Mouse (Mus musculus): ENCODE measurements around the gene Sipa1l1. TPM values are rescaled to one million over a fixed set of nuclear protein-coding genes. Genes with fewer than 3 reads are reported as not detected.
A peak's percentile ranks its signal among the peaks of the same experiment; 100 is the strongest.

Sipa1l1 gene
- polyA plus RNA-seq, 1 experiment from 2014 or later: 39.0 TPM

DNA sequence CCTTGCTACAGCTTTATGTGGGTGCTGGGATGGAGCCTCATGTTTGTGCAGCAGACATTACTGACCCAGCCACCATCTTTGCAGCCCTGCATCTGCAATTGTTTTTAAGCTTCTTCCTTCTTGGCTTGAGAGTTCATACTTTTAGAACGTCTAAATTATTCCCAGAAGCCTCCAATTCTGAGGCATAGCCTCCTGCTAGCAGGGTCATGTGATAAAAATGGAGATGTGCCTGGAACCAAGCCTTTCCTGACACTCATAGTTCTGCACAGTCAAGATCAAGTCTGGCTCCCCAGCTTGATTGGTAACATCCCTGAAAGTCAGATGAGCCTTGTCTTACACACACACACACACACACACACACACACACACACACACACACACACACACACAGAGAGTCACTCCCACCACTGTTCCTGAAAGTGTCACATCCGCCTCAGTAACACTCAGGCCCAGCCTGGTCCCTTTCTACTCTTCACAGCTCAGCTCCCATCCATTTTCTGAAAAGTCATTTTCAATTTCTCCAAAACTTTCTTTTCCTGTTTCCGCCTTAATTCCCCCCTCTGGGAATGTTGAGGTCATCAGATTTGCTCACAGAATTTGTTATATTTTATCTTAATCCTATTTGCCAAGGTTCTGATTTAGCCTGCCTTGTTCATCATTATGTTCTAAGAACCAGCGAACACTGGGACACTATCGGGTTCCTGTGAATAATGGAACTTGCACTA is 238.6 kb downstream of the Sipa1l1 start:
- 50% methylated on average over 5 of the region's 5 CpGs for WGBS
- no peak overlapping the region for H3K4me2 ChIP-seq
- peak overlapping the region; percentile 65 for H3K27ac ChIP-seq
- H3K27me3 ChIP-seq: no peaks in the 10 kb centered on the region
- no peak overlapping the region for H3K9ac ChIP-seq
- no peaks in the 10 kb centered on the region for H3K9me3 ChIP-seq
- no peak overlapping the region for H3K4me3 ChIP-seq
- H3K4me1 ChIP-seq: peaks cover 27% of the 10 kb centered on the region
- peaks cover 19% of the 10 kb centered on the region; the same call in 1 of the 2 replicates for H3K36me3 ChIP-seq
- no peak for ATAC-seq (ENCODE audit: insufficient number of reproducible peaks, low FRiP score, low TSS enrichment, low read depth)

GRCm38 (mm10) chr12:82408486-82408885 is 239.4 kb downstream of the Sipa1l1 start:
- H3K4me2 ChIP-seq: no peak overlapping the region
- peak overlapping the region; percentile 63 for H3K27ac ChIP-seq
- H3K4me1 ChIP-seq: peaks cover 35% of the 10 kb centered on the region
- 48% methylated on average over 6 of the region's 6 CpGs for WGBS
- H3K9ac ChIP-seq: no peak overlapping the region
- peaks cover 13% of the 10 kb centered on the region; the same call in 1 of the 2 replicates for H3K36me3 ChIP-seq
- no peaks in the 10 kb centered on the region for H3K9me3 ChIP-seq
- no peak for ATAC-seq (ENCODE audit: insufficient number of reproducible peaks, low FRiP score, low TSS enrichment, low read depth)
- no peak overlapping the region for H3K4me3 ChIP-seq
- no peaks in the 10 kb centered on the region for H3K27me3 ChIP-seq

DNA sequence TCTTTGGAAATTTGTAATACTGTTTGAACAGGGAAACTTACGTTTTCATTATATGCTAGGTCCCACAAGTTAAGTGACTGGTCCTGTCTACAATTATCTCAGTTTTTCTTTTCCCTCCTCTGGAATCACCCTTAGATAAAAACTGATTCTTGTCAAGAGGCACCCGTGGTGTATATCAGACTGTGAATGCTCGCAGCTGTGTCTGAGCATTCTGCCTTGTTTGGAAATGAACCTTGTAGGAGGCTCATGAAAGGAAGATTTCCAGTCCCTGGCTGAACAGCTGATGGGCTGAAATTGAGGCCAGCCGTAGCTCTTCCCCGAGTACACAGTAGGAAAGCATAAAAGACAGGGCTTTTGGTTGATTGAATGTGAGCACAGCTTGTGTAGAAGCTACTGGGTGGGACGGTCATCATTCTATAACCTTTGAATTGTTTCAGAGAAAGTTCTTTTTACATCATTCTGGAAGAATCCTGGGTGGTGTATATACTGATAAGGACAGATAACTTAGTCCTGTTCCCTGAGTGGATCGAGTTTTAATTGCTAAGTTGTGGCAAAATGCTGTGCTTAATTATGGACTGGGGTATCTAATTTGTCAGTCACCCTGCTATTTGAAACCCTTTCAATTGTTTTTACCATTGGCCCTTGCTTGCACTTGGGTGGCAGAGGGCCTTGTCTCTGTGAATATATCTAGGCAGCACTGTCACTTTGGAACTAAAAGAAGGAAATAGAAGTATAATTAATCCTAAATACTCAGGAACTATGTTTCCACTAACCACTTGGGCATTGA is 240.8 kb downstream of the Sipa1l1 start:
- no peak overlapping the region for H3K9ac ChIP-seq
- no peak for ATAC-seq (ENCODE audit: insufficient number of reproducible peaks, low FRiP score, low TSS enrichment, low read depth)
- no peaks in the 10 kb centered on the region for H3K9me3 ChIP-seq
- H3K27me3 ChIP-seq: no peaks in the 10 kb centered on the region
- no peak overlapping the region for H3K27ac ChIP-seq
- 0 out of 2 replicates have a peak, but pooled peaks cover 5% of the 10 kb centered on the region for H3K36me3 ChIP-seq
- no peak overlapping the region for H3K4me3 ChIP-seq
- H3K4me1 ChIP-seq: peaks cover 36% of the 10 kb centered on the region
- 70% methylated on average over 7 of the region's 7 CpGs for WGBS
- no peak overlapping the region for H3K4me2 ChIP-seq

DNA sequence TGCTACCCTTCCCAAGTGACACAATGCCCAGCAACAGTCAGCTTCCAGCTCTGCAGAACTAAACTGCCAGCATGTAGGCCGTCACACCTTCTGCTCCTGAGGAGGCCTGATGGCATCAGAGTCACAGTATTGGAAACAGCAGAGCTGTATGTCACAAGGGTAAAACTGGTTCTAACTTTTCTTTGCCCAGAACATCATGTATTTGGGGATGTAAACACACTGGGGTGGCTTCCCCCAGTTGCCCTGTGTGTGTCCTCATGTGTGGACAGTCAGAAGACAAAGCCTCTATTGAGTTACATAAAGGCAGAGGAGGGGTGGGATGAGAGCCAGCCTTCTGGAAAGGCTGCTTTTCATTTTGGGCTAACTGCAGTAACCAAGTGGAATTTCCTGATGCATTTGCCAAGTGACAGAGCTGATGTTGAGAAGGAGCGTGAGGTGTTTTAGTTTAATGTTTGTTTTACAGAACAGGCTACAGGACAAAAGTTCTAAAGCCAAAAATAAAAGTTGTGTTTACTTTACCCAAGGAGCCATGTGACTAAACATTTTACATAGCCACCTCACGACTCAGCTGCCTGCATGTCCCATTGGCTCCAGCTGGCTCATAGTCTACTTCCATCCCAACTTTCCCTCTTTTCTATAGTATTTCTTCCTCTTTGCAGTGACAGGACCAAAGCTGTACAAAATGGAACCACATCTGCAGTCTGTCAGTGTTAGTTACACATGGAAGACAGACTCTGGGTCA is 243.3 kb downstream of the Sipa1l1 start:
- Histone ChIP-seq H3K9me3 (no peaks in the 10 kb centered on the region), H3K36me3 (peaks cover 13% of the 10 kb centered on the region), H3K27ac (peak overlapping the region; percentile 87), H3K9ac (no peak overlapping the region), H3K4me1 (peaks cover 48% of the 10 kb centered on the region), H3K4me3 (no peak overlapping the region), H3K4me2 (no peak overlapping the region), H3K27me3 (no peaks in the 10 kb centered on the region)
- 28% methylated on average over 3 of the region's 3 CpGs for WGBS
- peak; percentile 42; the same call in 1 of the 2 replicates for ATAC-seq (ENCODE audit: insufficient number of reproducible peaks, low FRiP score, low TSS enrichment, low read depth)

DNA sequence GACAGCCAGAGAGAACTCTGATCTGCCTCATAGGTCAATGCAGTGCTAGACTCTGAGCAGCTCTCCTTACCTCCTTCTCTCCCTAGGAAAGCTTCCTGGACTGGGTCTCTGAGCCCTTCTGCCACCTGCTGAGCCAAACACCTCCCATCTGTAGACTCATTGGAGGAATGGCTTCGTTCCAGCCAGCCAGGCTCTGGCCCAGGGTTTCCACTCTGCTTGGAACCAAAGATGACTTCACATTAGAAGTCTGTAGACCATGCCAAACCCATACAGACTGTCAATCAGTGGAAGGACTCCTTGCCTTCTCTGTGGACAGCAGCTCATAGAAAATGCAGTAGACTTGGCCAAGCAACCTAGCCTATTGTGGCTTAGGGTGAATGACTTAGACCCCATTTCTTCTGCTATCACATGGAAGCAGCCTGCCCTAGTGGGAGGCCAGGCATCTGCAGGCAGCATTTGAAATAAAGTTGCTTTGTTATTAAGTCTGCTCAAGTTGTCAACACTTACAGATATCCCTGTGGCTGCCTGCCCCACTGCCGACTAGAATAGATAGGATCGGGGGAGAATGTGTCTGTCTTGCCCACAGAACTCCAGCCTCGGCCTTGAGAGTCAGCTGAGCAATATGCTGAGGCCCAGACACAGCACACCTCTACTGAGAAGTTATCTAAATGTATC is 246.7 kb downstream of the Sipa1l1 start:
- ATAC-seq (ENCODE audit: insufficient number of reproducible peaks, low FRiP score, low TSS enrichment, low read depth): peak; percentile 78
- 65% methylated on average over 4 of the region's 4 CpGs for WGBS
- peak overlapping the region; percentile 59 for H3K27ac ChIP-seq
- H3K9me3 ChIP-seq: no peaks in the 10 kb centered on the region
- no peak overlapping the region for H3K9ac ChIP-seq
- H3K4me2 ChIP-seq: no peak overlapping the region
- peaks cover 15% of the 10 kb centered on the region for H3K36me3 ChIP-seq
- H3K27me3 ChIP-seq: no peaks in the 10 kb centered on the region
- peaks cover 35% of the 10 kb centered on the region for H3K4me1 ChIP-seq
- no peak overlapping the region for H3K4me3 ChIP-seq

GRCm38 (mm10) chr12:82419027-82419426 is 249.9 kb downstream of the Sipa1l1 start:
- no peak for ATAC-seq (ENCODE audit: insufficient number of reproducible peaks, low FRiP score, low TSS enrichment, low read depth)
- Histone ChIP-seq H3K27ac (no peak overlapping the region), H3K9ac (no peak overlapping the region), H3K27me3 (no peaks in the 10 kb centered on the region), H3K36me3 (peaks cover 36% of the 10 kb centered on the region), H3K4me2 (no peak overlapping the region), H3K9me3 (no peaks in the 10 kb centered on the region), H3K4me1 (peaks cover 18% of the 10 kb centered on the region; the same call in 1 of the 2 replicates), H3K4me3 (no peak overlapping the region)
- 86% methylated on average over 8 of the region's 8 CpGs for WGBS

- peaks cover 50% of the 10 kb centered on the region for H3K36me3 ChIP-seq
- no peaks in the 10 kb centered on the region for H3K9me3 ChIP-seq
- H3K4me3 ChIP-seq: no peak overlapping the region
- no peaks in the 10 kb centered on the region for H3K27me3 ChIP-seq
- H3K4me1 ChIP-seq: peaks cover 13% of the 10 kb centered on the region; the same call in 1 of the 2 replicates
- no peak overlapping the region for H3K27ac ChIP-seq
- no peak overlapping the region for H3K4me2 ChIP-seq
- ATAC-seq (ENCODE audit: insufficient number of reproducible peaks, low FRiP score, low TSS enrichment, low read depth): no peak
- H3K9ac ChIP-seq: no peak overlapping the region
- 92% methylated on average over 15 of the region's 15 CpGs for WGBS
These were observed 255.7 kb downstream of the Sipa1l1 start for GRCm38 (mm10) chr12:82424783-82425182.

GRCm38 (mm10) chr12:82425853-82426252 is 256.7 kb downstream of the Sipa1l1 start:
- ATAC-seq (ENCODE audit: insufficient number of reproducible peaks, low FRiP score, low TSS enrichment, low read depth): no peak
- Histone ChIP-seq H3K36me3 (peaks cover 53% of the 10 kb centered on the region), H3K9ac (no peak overlapping the region), H3K27ac (no peak overlapping the region), H3K4me1 (peaks cover 13% of the 10 kb centered on the region; the same call in 1 of the 2 replicates), H3K4me3 (no peak overlapping the region), H3K9me3 (no peaks in the 10 kb centered on the region), H3K4me2 (no peak overlapping the region), H3K27me3 (no peaks in the 10 kb centered on the region)
- 91% methylated on average over 11 of the region's 11 CpGs for WGBS

- ATAC-seq (ENCODE audit: insufficient number of reproducible peaks, low FRiP score, low TSS enrichment, low read depth): 0 out of 2 replicates have a peak, but pooled peaks have one; percentile 24
- 38% methylated on average over 2 of the region's 2 CpGs for WGBS
- peaks cover 52% of the 10 kb centered on the region for H3K36me3 ChIP-seq
- H3K4me3 ChIP-seq: no peak overlapping the region
- H3K9ac ChIP-seq: no peak overlapping the region
- peak overlapping the region; percentile 74 for H3K27ac ChIP-seq
- H3K27me3 ChIP-seq: no peaks in the 10 kb centered on the region
- H3K4me1 ChIP-seq: peaks cover 13% of the 10 kb centered on the region; the same call in 1 of the 2 replicates
- no peak overlapping the region for H3K4me2 ChIP-seq
- H3K9me3 ChIP-seq: no peaks in the 10 kb centered on the region
These were observed 258.3 kb downstream of the Sipa1l1 start for GRCm38 (mm10) chr12:82427416-82427815.

DNA sequence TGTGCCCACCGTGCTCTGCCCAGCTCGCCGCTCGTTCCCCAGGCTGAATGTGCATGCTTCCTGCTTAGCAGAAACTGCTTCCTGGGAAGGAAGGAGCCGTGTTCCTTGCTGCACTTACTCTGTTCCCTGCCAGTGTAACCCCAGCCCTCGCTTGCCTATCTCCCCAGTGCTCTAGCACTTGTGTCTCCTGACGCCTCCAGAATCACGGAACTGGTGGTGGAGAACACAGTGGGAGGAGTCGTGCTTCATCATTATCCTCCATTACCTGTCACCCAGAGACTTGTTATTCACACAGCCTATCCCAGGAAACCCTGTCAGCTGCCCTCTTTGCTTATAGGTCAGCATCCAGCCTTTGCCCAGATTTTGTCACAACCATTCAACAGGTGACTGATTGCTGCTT is 259.3 kb downstream of the Sipa1l1 start:
- Histone ChIP-seq H3K9ac (no peak overlapping the region), H3K9me3 (no peaks in the 10 kb centered on the region), H3K4me3 (no peak overlapping the region), H3K27me3 (no peaks in the 10 kb centered on the region), H3K36me3 (peaks cover 51% of the 10 kb centered on the region), H3K4me1 (peaks cover 13% of the 10 kb centered on the region; the same call in 1 of the 2 replicates), H3K27ac (peak overlapping the region; percentile 6), H3K4me2 (no peak overlapping the region)
- WGBS: 84% methylated on average over 9 of the region's 9 CpGs
- ATAC-seq (ENCODE audit: insufficient number of reproducible peaks, low FRiP score, low TSS enrichment, low read depth): no peak

DNA sequence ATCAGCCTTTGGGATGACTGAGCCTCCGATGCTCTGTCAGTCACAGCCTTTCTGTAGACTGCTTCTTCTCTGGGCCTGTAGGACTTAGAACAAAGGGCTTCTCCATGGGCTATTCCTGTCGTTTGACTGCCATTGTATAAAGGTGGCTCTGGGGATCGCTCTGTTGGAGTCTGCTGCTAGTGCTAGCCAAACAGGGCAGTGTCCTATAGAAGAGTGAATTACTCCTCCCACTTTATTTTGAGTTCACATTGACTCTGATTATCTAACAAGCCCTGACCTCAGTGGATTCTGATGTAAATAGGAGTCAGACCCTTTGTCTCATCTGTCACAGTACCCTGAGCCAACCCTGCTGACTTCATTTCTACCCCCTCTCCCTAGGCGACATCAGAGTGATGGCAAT is 264.2 kb downstream of the Sipa1l1 start:
- H3K36me3 ChIP-seq: peaks cover 67% of the 10 kb centered on the region
- H3K9ac ChIP-seq: no peak overlapping the region
- WGBS: 83% methylated on average over 4 of the region's 4 CpGs
- no peaks in the 10 kb centered on the region for H3K9me3 ChIP-seq
- no peaks in the 10 kb centered on the region for H3K27me3 ChIP-seq
- peaks cover 7% of the 10 kb centered on the region; the same call in 1 of the 2 replicates for H3K4me1 ChIP-seq
- no peak overlapping the region for H3K4me2 ChIP-seq
- H3K4me3 ChIP-seq: no peak overlapping the region
- no peak for ATAC-seq (ENCODE audit: insufficient number of reproducible peaks, low FRiP score, low TSS enrichment, low read depth)
- no peak overlapping the region for H3K27ac ChIP-seq
